Mouse (Mus musculus): ENCODE results near the gene Cd163. TPM values are rescaled to one million over a fixed set of nuclear protein-coding genes. Genes with fewer than 3 reads are reported as not detected.

The Cd163 gene
- polyA plus RNA-seq, 1 experiment from 2014 or later, result not detected

DNA sequence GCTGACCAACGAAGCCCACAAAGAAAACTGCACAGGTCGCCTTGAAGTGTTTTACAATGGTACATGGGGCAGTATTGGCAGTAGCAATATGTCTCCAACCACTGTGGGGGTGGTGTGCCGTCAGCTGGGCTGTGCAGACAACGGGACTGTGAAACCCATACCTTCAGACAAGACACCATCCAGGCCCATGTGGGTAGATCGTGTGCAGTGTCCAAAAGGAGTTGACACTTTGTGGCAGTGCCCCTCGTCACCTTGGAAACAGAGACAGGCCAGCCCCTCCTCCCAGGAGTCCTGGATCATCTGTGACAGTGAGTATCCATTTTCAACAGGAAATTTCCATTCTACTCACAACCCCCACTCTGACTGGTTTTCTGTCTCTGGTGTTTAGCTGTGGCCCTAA, 15.9 kb downstream of the Cd163 start:
- Histone ChIP-seq H3K36me3 (no peaks in the 10 kb centered on the region), H3K4me3 (no peak overlapping the region), H3K9me3 (no peaks in the 10 kb centered on the region), H3K27ac (no peak overlapping the region), H3K4me1 (no peaks in the 10 kb centered on the region), H3K27me3 (ENCODE audit: insufficient read depth, poor library complexity, severe bottlenecking) (no peaks in the 10 kb centered on the region)
- WGBS, result 72% methylated on average over 6 of the region's 6 CpGs
- no peak for DNase-seq (ENCODE audit: low spot score)

- Histone ChIP-seq H3K36me3 (no peaks in the 10 kb centered on the region), H3K9me3 (no peaks in the 10 kb centered on the region)
- 82% methylated on average over 16 of the region's 16 CpGs for WGBS
Measured at GRCm38 (mm10) chr6:124321481-124322475, 17.3 kb downstream of the Cd163 start.

DNA sequence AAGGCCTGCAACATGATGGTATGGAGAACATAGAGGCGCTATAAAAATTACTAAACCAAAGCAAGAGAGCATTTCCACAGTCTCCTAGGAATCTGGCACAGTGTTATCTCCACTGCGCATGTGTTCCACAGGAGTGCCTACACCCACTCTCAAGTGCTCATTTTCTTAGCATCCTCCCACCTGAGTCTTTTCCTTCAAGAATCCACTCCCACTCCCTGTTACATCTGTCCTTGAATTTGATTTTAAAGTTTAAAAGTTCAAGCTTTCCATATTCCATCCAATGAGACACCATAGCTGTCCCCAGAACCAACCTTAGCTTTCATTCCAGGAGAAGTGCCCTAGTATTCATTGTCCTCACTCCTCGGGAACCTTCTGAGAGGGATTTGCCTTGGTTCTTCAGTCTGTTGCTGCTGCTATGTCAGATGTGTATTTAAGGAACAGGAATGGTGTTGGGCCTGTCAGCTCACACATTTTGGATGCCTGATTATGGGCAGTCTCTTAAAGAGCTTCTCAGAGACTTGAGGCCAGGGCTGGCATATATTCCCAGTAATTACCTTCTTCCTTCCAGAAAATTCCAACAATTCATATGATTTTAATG, 24.0 kb downstream of the Cd163 start:
- no peaks in the 10 kb centered on the region for H3K36me3 ChIP-seq
- H3K27me3 ChIP-seq (ENCODE audit: insufficient read depth, poor library complexity, severe bottlenecking), result no peaks in the 10 kb centered on the region
- H3K27ac ChIP-seq, result no peak overlapping the region
- H3K4me1 ChIP-seq, result no peaks in the 10 kb centered on the region
- DNase-seq (ENCODE audit: low spot score), result no peak
- H3K4me3 ChIP-seq, result no peak overlapping the region
- no peaks in the 10 kb centered on the region for H3K9me3 ChIP-seq
- 81% methylated on average over 3 of the region's 3 CpGs for WGBS

More at GRCm38 (mm10) chr6:124321481-124322475, 17.3 kb downstream of the Cd163 start:
- H3K4me1 ChIP-seq, result no peaks in the 10 kb centered on the region
- H3K27ac ChIP-seq, result no peak overlapping the region
- no peak for DNase-seq (ENCODE audit: low spot score)
- H3K27me3 ChIP-seq (ENCODE audit: insufficient read depth, poor library complexity, severe bottlenecking), result no peaks in the 10 kb centered on the region
- H3K4me3 ChIP-seq, result no peak overlapping the region

DNA sequence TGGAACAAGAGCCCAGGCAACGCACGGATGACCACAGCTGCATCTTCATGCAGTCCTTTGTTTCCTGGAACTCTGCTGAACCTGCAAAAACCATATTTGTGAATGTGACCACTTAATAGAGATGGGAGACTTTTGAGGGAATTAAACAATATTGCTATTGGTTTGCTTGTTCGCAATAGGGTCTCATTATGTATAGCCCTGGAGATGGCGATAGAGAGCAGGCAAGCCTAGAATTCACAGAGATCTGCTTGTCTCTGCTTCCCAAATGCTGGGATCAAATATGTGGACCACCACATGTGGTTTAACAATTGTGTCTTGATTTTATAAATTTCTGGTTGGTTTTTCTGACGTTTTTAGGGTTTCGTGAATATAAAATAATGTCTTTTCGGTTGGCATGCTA, 25.2 kb downstream of the Cd163 start:
- 84% methylated on average over 7 of the region's 7 CpGs for WGBS
- H3K27me3 ChIP-seq (ENCODE audit: insufficient read depth, poor library complexity, severe bottlenecking), result no peaks in the 10 kb centered on the region
- H3K4me3 ChIP-seq, result no peak overlapping the region
- H3K4me1 ChIP-seq, result no peaks in the 10 kb centered on the region
- H3K27ac ChIP-seq, result no peak overlapping the region
- no peaks in the 10 kb centered on the region for H3K9me3 ChIP-seq
- DNase-seq (ENCODE audit: low spot score), result no peak
- no peaks in the 10 kb centered on the region for H3K36me3 ChIP-seq

DNA sequence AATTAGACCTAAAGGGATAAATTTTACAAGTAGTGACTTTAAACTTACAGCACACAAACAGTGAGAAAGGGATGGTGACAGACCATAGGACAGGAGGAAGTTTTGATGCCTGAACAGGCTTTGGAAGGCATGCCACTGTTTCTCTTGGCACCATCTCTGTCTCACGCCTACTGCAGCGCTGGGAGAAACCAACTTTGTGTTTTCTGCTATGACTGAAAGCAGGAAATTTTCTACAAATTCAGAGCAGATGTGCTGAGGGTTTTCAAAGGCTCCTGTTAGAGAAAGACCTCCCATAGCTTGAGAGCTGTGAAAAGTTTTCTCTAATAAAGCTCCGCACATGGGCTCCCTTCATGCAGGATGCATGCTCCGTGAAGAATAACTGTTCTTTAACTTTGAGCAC, 40.6 kb downstream of the Cd163 start:
- no peaks in the 10 kb centered on the region for H3K9me3 ChIP-seq
- no peak for DNase-seq (ENCODE audit: low spot score)
- no peak overlapping the region for H3K4me3 ChIP-seq
- no peaks in the 10 kb centered on the region for H3K27me3 ChIP-seq (ENCODE audit: insufficient read depth, poor library complexity, severe bottlenecking)
- no peaks in the 10 kb centered on the region for H3K4me1 ChIP-seq
- 76% methylated on average over 4 of the region's 4 CpGs for WGBS
- H3K36me3 ChIP-seq, result no peaks in the 10 kb centered on the region
- H3K27ac ChIP-seq, result no peak overlapping the region

GRCm38 (mm10) chr6:124346613-124347012, 42.2 kb downstream of the Cd163 start:
- no peak for DNase-seq (ENCODE audit: low spot score)
- Histone ChIP-seq H3K27me3 (ENCODE audit: insufficient read depth, poor library complexity, severe bottlenecking) (no peaks in the 10 kb centered on the region), H3K4me1 (no peaks in the 10 kb centered on the region), H3K36me3 (no peaks in the 10 kb centered on the region), H3K27ac (no peak overlapping the region), H3K4me3 (no peak overlapping the region), H3K9me3 (no peaks in the 10 kb centered on the region)
- 74% methylated on average over 6 of the region's 6 CpGs for WGBS

GRCm38 (mm10) chr6:124353246-124353645, 48.8 kb downstream of the Cd163 start:
- H3K27me3 ChIP-seq (ENCODE audit: insufficient read depth, poor library complexity, severe bottlenecking), result no peaks in the 10 kb centered on the region
- no peak overlapping the region for H3K27ac ChIP-seq
- no peak for DNase-seq (ENCODE audit: low spot score)
- H3K9me3 ChIP-seq, result no peaks in the 10 kb centered on the region
- H3K36me3 ChIP-seq, result no peaks in the 10 kb centered on the region
- WGBS, result 74% methylated on average over 2 of the region's 2 CpGs
- H3K4me3 ChIP-seq, result no peak overlapping the region
- H3K4me1 ChIP-seq, result no peaks in the 10 kb centered on the region

GRCm38 (mm10) chr6:124358953-124359352, 54.5 kb downstream of the Cd163 start:
- Histone ChIP-seq H3K4me1 (no peaks in the 10 kb centered on the region), H3K36me3 (no peaks in the 10 kb centered on the region), H3K4me3 (no peak overlapping the region), H3K27ac (no peak overlapping the region), H3K27me3 (ENCODE audit: insufficient read depth, poor library complexity, severe bottlenecking) (no peaks in the 10 kb centered on the region), H3K9me3 (no peaks in the 10 kb centered on the region)
- no peak for DNase-seq (ENCODE audit: low spot score)
- 80% methylated on average over 6 of the region's 6 CpGs for WGBS

- WGBS, result 53% methylated on average over 6 of the region's 6 CpGs
- Histone ChIP-seq H3K4me3 (no peak overlapping the region), H3K36me3 (no peaks in the 10 kb centered on the region), H3K27ac (no peak overlapping the region), H3K9me3 (no peaks in the 10 kb centered on the region), H3K27me3 (ENCODE audit: insufficient read depth, poor library complexity, severe bottlenecking) (no peaks in the 10 kb centered on the region), H3K4me1 (no peaks in the 10 kb centered on the region)
- DNase-seq (ENCODE audit: low spot score), result no peak
Measured at GRCm38 (mm10) chr6:124360549-124360948, 56.1 kb downstream of the Cd163 start.

- H3K27me3 ChIP-seq (ENCODE audit: insufficient read depth, poor library complexity, severe bottlenecking), result no peaks in the 10 kb centered on the region
- no peak for DNase-seq (ENCODE audit: low spot score)
- no peaks in the 10 kb centered on the region for H3K9me3 ChIP-seq
- H3K27ac ChIP-seq, result no peak overlapping the region
- no peaks in the 10 kb centered on the region for H3K36me3 ChIP-seq
- no peak overlapping the region for H3K4me3 ChIP-seq
- H3K4me1 ChIP-seq, result no peaks in the 10 kb centered on the region
- 57% methylated on average over 5 of the region's 5 CpGs for WGBS
Measured at GRCm38 (mm10) chr6:124364328-124364727, 59.9 kb downstream of the Cd163 start.

GRCm38 (mm10) chr6:124373584-124374206, 69.2 kb downstream of the Cd163 start:
- Histone ChIP-seq H3K27ac (no peak overlapping the region), H3K9me3 (no peaks in the 10 kb centered on the region), H3K27me3 (ENCODE audit: insufficient read depth, poor library complexity, severe bottlenecking) (no peaks in the 10 kb centered on the region), H3K36me3 (no peaks in the 10 kb centered on the region), H3K4me1 (no peaks in the 10 kb centered on the region), H3K4me3 (no peak overlapping the region)
- WGBS, result 85% methylated on average over 6 of the region's 6 CpGs
- no peak for DNase-seq (ENCODE audit: low spot score)

- H3K36me3 ChIP-seq, result no peaks in the 10 kb centered on the region
- H3K4me3 ChIP-seq, result no peak overlapping the region
- no peaks in the 10 kb centered on the region for H3K27me3 ChIP-seq (ENCODE audit: insufficient read depth, poor library complexity, severe bottlenecking)
- WGBS, result 79% methylated on average over 4 of the region's 4 CpGs
- H3K4me1 ChIP-seq, result no peaks in the 10 kb centered on the region
- no peak overlapping the region for H3K27ac ChIP-seq
- no peaks in the 10 kb centered on the region for H3K9me3 ChIP-seq
- no peak for DNase-seq (ENCODE audit: low spot score)
Measured at GRCm38 (mm10) chr6:124374683-124375082, 70.2 kb downstream of the Cd163 start.

GRCm38 (mm10) chr6:124375435-124375884, 71.0 kb downstream of the Cd163 start:
- DNase-seq (ENCODE audit: low spot score), result no peak
- H3K36me3 ChIP-seq, result no peaks in the 10 kb centered on the region
- H3K27me3 ChIP-seq (ENCODE audit: insufficient read depth, poor library complexity, severe bottlenecking), result no peaks in the 10 kb centered on the region
- no peaks in the 10 kb centered on the region for H3K4me1 ChIP-seq
- H3K4me3 ChIP-seq, result no peak overlapping the region
- no peak overlapping the region for H3K27ac ChIP-seq
- WGBS, result 58% methylated on average over 11 of the region's 11 CpGs
- no peaks in the 10 kb centered on the region for H3K9me3 ChIP-seq
